Mouse (Mus musculus) neural tube, embryonic 11.5 days (tissue): ENCODE measurements at regions not wholly inside any gene's neighbourhood (a gene's known extent, or its start where the extent isn't known, plus 50 kb on each side); places are given as distances from the start of the nearest gene placed in this dataset.
A peak's percentile ranks its signal among the peaks of the same experiment; 100 is the strongest.

Source experiments
- ATAC-seq: fragments of 200-750 bp; cut with Nextera tagmentation; 2 replicates; pipeline ENCODE4 v1.8.0; 2017; ENCODE audit warnings: moderate number of reproducible peaks, mild to moderate bottlenecking, moderate TSS enrichment, moderate library complexity; ENCODE audit not compliant: insufficient read depth, low FRiP score, low TSS enrichment
- DNase-seq: peaks from one replicate; pipeline ENCODE4 v3.0.0-alpha.2; 2015; ENCODE audit warnings: low spot score
- H3K27ac ChIP-seq: fragments of 300-500 bp; sonication (generic); 2 replicates; pipeline ENCODE4 v1.5.1; 2014; ENCODE audit warnings: low read depth, mild to moderate bottlenecking, low read length
- H3K27me3 ChIP-seq: fragments of 300-500 bp; sonication (generic); 2 replicates; pipeline ENCODE4 v1.6.1; 2014; ENCODE audit warnings: mild to moderate bottlenecking, low read length, mixed read lengths; ENCODE audit not compliant: control insufficient read depth, insufficient read depth
- H3K36me3 ChIP-seq: fragments of 300-500 bp; sonication (generic); 2 replicates; pipeline ENCODE4 v1.6.1; 2014; ENCODE audit warnings: mild to moderate bottlenecking, low read length, moderate library complexity, mixed read lengths; ENCODE audit not compliant: control insufficient read depth, insufficient read depth
- H3K4me1 ChIP-seq: fragments of 300-500 bp; sonication (generic); 2 replicates; pipeline ENCODE4 v1.6.1; 2014; ENCODE audit warnings: low read length, mixed read lengths; ENCODE audit not compliant: control insufficient read depth, insufficient read depth
- H3K4me2 ChIP-seq: fragments of 300-500 bp; sonication (generic); 2 replicates; pipeline ENCODE4 v1.6.1; 2014; ENCODE audit warnings: low read depth, mild to moderate bottlenecking, moderate library complexity
- H3K4me3 ChIP-seq: fragments of 300-500 bp; sonication (generic); 2 replicates; pipeline ENCODE4 v1.5.1; 2014; ENCODE audit warnings: low read depth, low read length
- H3K9ac ChIP-seq: fragments of 300-500 bp; sonication (generic); 2 replicates; pipeline ENCODE4 v1.6.1; 2014; ENCODE audit warnings: mild to moderate bottlenecking, low read length
- H3K9me3 ChIP-seq: fragments of 300-500 bp; sonication (generic); 2 replicates; pipeline ENCODE4 v1.6.1; 2016; ENCODE audit warnings: low read length; ENCODE audit not compliant: control insufficient read depth
- WGBS: fragments of 180-500 bp; shearing (Covaris S2); extraction: QIAGEN DNeasy Blood & Tissue Kit; methylation state at CpG from one replicate; pipeline ENCODE4 v1.1.7; 2014; 5-methylcytosine and 5-hydroxymethylcytosine counted together

DNA sequence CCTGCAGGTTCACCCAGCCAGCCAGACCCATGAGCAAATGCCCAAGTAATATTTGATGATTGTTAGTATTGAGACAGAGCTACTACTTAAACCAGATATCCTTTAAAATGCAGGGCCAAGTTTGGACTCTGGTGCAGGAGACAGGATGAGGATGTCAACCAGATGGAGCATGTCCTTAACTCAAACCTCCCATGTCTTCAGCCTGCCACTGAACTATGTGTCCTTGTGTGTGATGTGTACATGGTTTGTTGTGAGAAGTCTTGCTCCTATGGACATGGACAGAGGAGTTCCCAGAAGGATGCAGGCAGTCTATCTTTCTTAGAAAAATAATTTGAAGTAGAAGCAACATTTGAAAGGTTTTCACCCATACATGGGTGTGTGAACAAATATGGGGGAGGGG, 120.4 kb upstream of the Gm21897 start:
- Histone ChIP-seq H3K9ac (no peak overlapping the region), H3K4me2 (no peak overlapping the region), H3K4me3 (no peak overlapping the region), H3K27me3 (no peaks in the 10 kb centered on the region), H3K27ac (no peak overlapping the region), H3K4me1 (no peaks in the 10 kb centered on the region), H3K36me3 (no peaks in the 10 kb centered on the region), H3K9me3 (no peaks in the 10 kb centered on the region)
- DNase-seq: no peak
- no peak for ATAC-seq

- Histone ChIP-seq H3K4me2 (no peak overlapping the region), H3K9me3 (no peaks in the 10 kb centered on the region), H3K9ac (no peak overlapping the region), H3K4me3 (no peak overlapping the region), H3K27ac (no peak overlapping the region), H3K36me3 (no peaks in the 10 kb centered on the region), H3K27me3 (no peaks in the 10 kb centered on the region), H3K4me1 (no peaks in the 10 kb centered on the region)
- 94% methylated on average over 2 of the region's 2 CpGs for WGBS
- DNase-seq: no peak
- no peak for ATAC-seq
Observed at GRCm38 (mm10) chr16:15215921-15216320, 101.3 kb upstream of the Gm21897 start.

- no peaks in the 10 kb centered on the region for H3K27me3 ChIP-seq
- H3K4me2 ChIP-seq: no peak overlapping the region
- ATAC-seq: no peak
- no peaks in the 10 kb centered on the region for H3K36me3 ChIP-seq
- no peaks in the 10 kb centered on the region for H3K9me3 ChIP-seq
- H3K27ac ChIP-seq: no peak overlapping the region
- no peak overlapping the region for H3K4me3 ChIP-seq
- 62% methylated on average over 4 of the region's 4 CpGs for WGBS
- no peaks in the 10 kb centered on the region for H3K4me1 ChIP-seq
- DNase-seq: peak; percentile 21
- H3K9ac ChIP-seq: no peak overlapping the region
Observed at GRCm38 (mm10) chr16:15220961-15221547, 96.2 kb upstream of the Gm21897 start.

- ATAC-seq (no peak), DNase-seq (no peak)
- Histone ChIP-seq H3K27me3 (no peaks in the 10 kb centered on the region), H3K4me3 (no peak overlapping the region), H3K27ac (no peak overlapping the region), H3K4me2 (no peak overlapping the region), H3K9me3 (no peaks in the 10 kb centered on the region), H3K36me3 (no peaks in the 10 kb centered on the region), H3K4me1 (no peaks in the 10 kb centered on the region), H3K9ac (no peak overlapping the region)
Observed at GRCm38 (mm10) chr16:15237836-15238235, 79.4 kb upstream of the Gm21897 start.

- DNase-seq (no peak), ATAC-seq (no peak)
- Histone ChIP-seq H3K27ac (no peak overlapping the region), H3K4me2 (no peak overlapping the region), H3K36me3 (no peaks in the 10 kb centered on the region), H3K9me3 (no peaks in the 10 kb centered on the region), H3K4me3 (no peak overlapping the region), H3K27me3 (no peaks in the 10 kb centered on the region), H3K9ac (no peak overlapping the region), H3K4me1 (no peaks in the 10 kb centered on the region)
Observed at GRCm38 (mm10) chr16:15238449-15238848, 78.8 kb upstream of the Gm21897 start.

DNA sequence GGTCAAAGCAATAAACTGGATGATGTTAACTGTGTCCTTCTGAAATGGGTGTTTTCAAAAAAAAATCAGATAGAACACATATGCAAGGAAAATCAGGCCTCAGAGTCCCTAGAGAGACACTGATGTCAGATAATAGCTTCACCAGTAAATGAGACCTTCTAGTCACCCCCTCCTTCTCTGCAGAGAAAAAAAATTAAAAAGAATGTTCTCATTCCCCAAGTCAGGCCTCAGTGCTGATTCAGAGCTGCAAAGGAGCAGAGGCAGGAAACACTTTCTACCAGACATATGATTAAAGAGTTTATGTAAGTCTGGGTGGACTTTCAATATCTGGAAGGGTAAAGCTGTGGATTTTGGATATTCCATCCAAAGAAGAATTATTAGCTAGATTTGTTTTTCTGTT, 67.1 kb upstream of the Gm21897 start:
- Histone ChIP-seq H3K27me3 (no peaks in the 10 kb centered on the region), H3K4me3 (no peak overlapping the region)
- no peak for ATAC-seq

GRCm38 (mm10) chr16:15251686-15252085, 65.6 kb upstream of the Gm21897 start:
- H3K9ac ChIP-seq: no peak overlapping the region
- no peak overlapping the region for H3K27ac ChIP-seq
- no peaks in the 10 kb centered on the region for H3K9me3 ChIP-seq
- H3K27me3 ChIP-seq: no peaks in the 10 kb centered on the region
- H3K4me1 ChIP-seq: no peaks in the 10 kb centered on the region
- ATAC-seq (no peak), DNase-seq (no peak)
- 80% methylated on average over 2 of the region's 2 CpGs for WGBS
- no peak overlapping the region for H3K4me2 ChIP-seq
- H3K36me3 ChIP-seq: no peaks in the 10 kb centered on the region
- H3K4me3 ChIP-seq: no peak overlapping the region

More for the DNA sequence above, 67.1 kb upstream of the Gm21897 start:
- H3K9me3 ChIP-seq: no peaks in the 10 kb centered on the region
- no peaks in the 10 kb centered on the region for H3K4me1 ChIP-seq
- H3K36me3 ChIP-seq: no peaks in the 10 kb centered on the region
- no peak overlapping the region for H3K4me2 ChIP-seq
- H3K27ac ChIP-seq: no peak overlapping the region
- no peak for DNase-seq
- H3K9ac ChIP-seq: no peak overlapping the region

GRCm38 (mm10) chr16:15252666-15253347, 64.5 kb upstream of the Gm21897 start:
- H3K4me1 ChIP-seq: no peaks in the 10 kb centered on the region
- H3K4me2 ChIP-seq: no peak overlapping the region
- H3K4me3 ChIP-seq: no peak overlapping the region
- H3K27me3 ChIP-seq: no peaks in the 10 kb centered on the region
- WGBS: 81% methylated on average over 6 of the region's 6 CpGs
- H3K9me3 ChIP-seq: no peaks in the 10 kb centered on the region
- no peaks in the 10 kb centered on the region for H3K36me3 ChIP-seq
- ATAC-seq: no peak
- H3K9ac ChIP-seq: no peak overlapping the region
- DNase-seq: no peak
- H3K27ac ChIP-seq: no peak overlapping the region

- Histone ChIP-seq H3K9ac (no peak overlapping the region), H3K4me1 (no peaks in the 10 kb centered on the region), H3K36me3 (no peaks in the 10 kb centered on the region), H3K27ac (no peak overlapping the region), H3K4me3 (no peak overlapping the region), H3K27me3 (no peaks in the 10 kb centered on the region), H3K9me3 (no peaks in the 10 kb centered on the region), H3K4me2 (no peak overlapping the region)
- ATAC-seq: no peak
- WGBS: 81% methylated on average over 3 of the region's 3 CpGs
- DNase-seq: no peak
Observed at GRCm38 (mm10) chr16:15253348-15253693, 63.9 kb upstream of the Gm21897 start.
